Mouse (Mus musculus): ENCODE measurements around the gene Gm27021.

DNA sequence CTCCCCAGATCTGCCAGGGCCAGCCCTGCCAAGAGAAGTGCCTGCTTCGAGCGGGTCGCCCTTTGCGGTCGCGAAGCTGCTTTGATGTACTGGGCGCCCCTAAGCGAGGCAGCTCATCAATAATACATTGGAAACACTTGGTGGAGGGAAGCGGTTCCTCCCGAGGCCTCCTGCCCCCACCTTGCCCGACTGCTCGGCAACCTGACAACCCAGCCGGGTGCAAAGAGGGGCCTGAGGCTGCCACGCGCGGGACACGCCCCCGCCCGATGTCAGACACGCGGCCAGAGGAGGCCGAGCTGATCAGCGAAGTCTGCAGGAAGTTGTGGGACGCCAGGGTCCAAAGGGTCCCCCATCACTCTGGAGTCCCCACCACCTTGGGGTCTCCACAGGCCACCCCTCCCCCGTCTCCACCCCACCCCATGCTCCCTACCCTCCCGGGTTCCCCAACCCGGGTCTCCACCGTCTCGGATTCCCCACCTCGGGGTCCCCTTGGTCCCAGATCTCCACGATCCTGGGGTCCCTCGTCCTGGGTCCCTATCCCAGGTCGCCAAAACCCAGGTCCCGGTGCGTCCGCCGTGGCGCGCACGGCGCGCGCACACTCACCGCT lies 34.1 kb downstream of the Gm27021 start:
- TF ChIP-seq POLR2A (IDR thresholded peaks at IDR 0.05; ENCODE audit: insufficient read depth, low read depth, low read length) (no peak), CTCF (IDR thresholded peaks at IDR 0.05) (no peak)

Data from heart, adult 2 months (tissue).